9 mouse cellular contexts compared by ENCODE assay signal in genomic region chr4:63371890-63372289, GRCm38 (mm10). TPM values are rescaled to one million over a fixed set of nuclear protein-coding genes. Genes with fewer than 3 reads are reported as not detected.
A peak's percentile ranks its signal among the peaks of the same experiment; 100 is the strongest.
DNase-seq lines count a peak whose midpoint lies in the region; ATAC-seq and TF ChIP-seq lines count a peak whose summit lies in the region.
"Had no signal": no experiment of that assay in that cellular context is flagged by ENCODE, and none has a peak within 500 bp of the region (broad histone marks: within the 10 kb centered on the region; RNA-seq: fewer than 3 reads in every experiment).

No protein-coding gene starts in this region.

- no peaks in the 10 kb centered on the region for H3K9me3 ChIP-seq in heart, embryonic 12.5 days (replicated peaks)
- H3K9me3 ChIP-seq in embryonic facial prominence, embryonic 10.5 days: no peaks in the 10 kb centered on the region
- no peaks in the 10 kb centered on the region for H3K9me3 ChIP-seq in lung, postnatal 0 days (ENCODE audit: low read length)

- no peak overlapping the region for H3K4me2 ChIP-seq in heart, embryonic 12.5 days
- no peak overlapping the region for H3K4me2 ChIP-seq in lung, postnatal 0 days (replicated peaks; ENCODE audit: low read depth, low read length)

- no peak overlapping the region for H3K4me3 ChIP-seq in heart, embryonic 12.5 days
- no peak overlapping the region for H3K4me3 ChIP-seq in embryonic facial prominence, embryonic 10.5 days
- H3K4me3 ChIP-seq in lung, postnatal 0 days (ENCODE audit: low read depth, low read length): no peak overlapping the region

- no peak overlapping the region for H3K27ac ChIP-seq in heart, embryonic 12.5 days (ENCODE audit: poor library complexity, severe bottlenecking)
- H3K27ac ChIP-seq in embryonic facial prominence, embryonic 10.5 days (replicated peaks): no peak overlapping the region
- no peak overlapping the region for H3K27ac ChIP-seq in lung, postnatal 0 days (ENCODE audit: low read length)

- ATAC-seq in heart, embryonic 12.5 days (ENCODE audit: insufficient number of reproducible peaks, low FRiP score): no peak
- no peak for ATAC-seq in lung, postnatal 0 days

- TF ChIP-seq CTCF in lung, postnatal 0 days (IDR thresholded peaks at IDR 0.05): peak; percentile 70

- no peaks in the 10 kb centered on the region for H3K4me1 ChIP-seq in heart, embryonic 12.5 days (replicated peaks)
- no peaks in the 10 kb centered on the region for H3K4me1 ChIP-seq in embryonic facial prominence, embryonic 10.5 days
- H3K4me1 ChIP-seq in lung, postnatal 0 days (ENCODE audit: insufficient read depth, low read depth, low read length): no peaks in the 10 kb centered on the region

- DNase-seq in heart, postnatal 4 days: peak; percentile 47
- peak; percentile 30 for DNase-seq in urinary bladder, postnatal 14 days (ENCODE audit: low spot score)
- DNase-seq in urinary bladder, adult 18-20 months (ENCODE audit: low spot score in 2 of 2): no peak
- DNase-seq in embryonic facial prominence, embryonic 10.5 days (ENCODE audit: low spot score): peak; percentile 29
- DNase-seq in lung, postnatal 0 days (ENCODE audit: low spot score): peak; percentile 40
- peak; percentile 66 for DNase-seq in thymus, postnatal 36 days
- no peak for DNase-seq in cerebellum, adult 18-20 months

- no peak for TF ChIP-seq EP300 in lung, postnatal 0 days (IDR thresholded peaks at IDR 0.05)

- 45% methylated on average over 3 of the region's 3 CpGs for WGBS in heart, embryonic 12.5 days
- WGBS in embryonic facial prominence, embryonic 10.5 days: 56% methylated on average over 3 of the region's 3 CpGs
- 42% methylated on average over 3 of the region's 3 CpGs for WGBS in lung, postnatal 0 days

- no peaks in the 10 kb centered on the region; the same call in 1 of the 2 replicates for H3K27me3 ChIP-seq in heart, embryonic 12.5 days (replicated peaks)
- H3K27me3 ChIP-seq in embryonic facial prominence, embryonic 10.5 days (replicated peaks; ENCODE audit: low read depth, poor library complexity, severe bottlenecking): no peaks in the 10 kb centered on the region
- H3K27me3 ChIP-seq in lung, postnatal 0 days (replicated peaks; ENCODE audit: insufficient read depth, low read length): no peaks in the 10 kb centered on the region

- peaks cover 42% of the 10 kb centered on the region for H3K36me3 ChIP-seq in heart, embryonic 12.5 days
- peaks cover 94% of the 10 kb centered on the region for H3K36me3 ChIP-seq in embryonic facial prominence, embryonic 10.5 days (replicated peaks)
- H3K36me3 ChIP-seq in lung, postnatal 0 days (ENCODE audit: insufficient read depth, low read length): peaks cover 32% of the 10 kb centered on the region

- H3K9ac ChIP-seq in heart, embryonic 12.5 days: no peak overlapping the region
- H3K9ac ChIP-seq in lung, postnatal 0 days (replicated peaks; ENCODE audit: low read depth): no peak overlapping the region

RNA-seq across cellular contexts. Expression of gene Orm2, which starts 9.6 kb away (rescaled TPM):
- not detected for total RNA-seq in heart, postnatal 4 days (2021)
- polyA plus RNA-seq in heart, embryonic 12.5 days (2016; fragmentation: Nextera tagmentation; extraction: Ambion mirVana): not detected in 2 replicates
- polyA plus RNA-seq in embryonic facial prominence, embryonic 10.5 days (2016; fragmentation: Nextera tagmentation; extraction: Ambion mirVana): not detected in 2 replicates
- polyA plus RNA-seq in lung, postnatal 0 days (2015; fragmentation: Nextera tagmentation; extraction: Ambion mirVana): 0.21 and 0.46 TPM in 2 replicates
- polyA plus RNA-seq: neural tube, embryonic 14.5 days had no signal

RNA-seq across cellular contexts. Expression of gene Orm3, which starts 15.9 kb away (rescaled TPM):
- total RNA-seq in heart, postnatal 4 days (2021): not detected
- not detected in 2 replicates for polyA plus RNA-seq in heart, embryonic 12.5 days (2016; fragmentation: Nextera tagmentation; extraction: Ambion mirVana)
- not detected in 2 replicates for polyA plus RNA-seq in embryonic facial prominence, embryonic 10.5 days (2016; fragmentation: Nextera tagmentation; extraction: Ambion mirVana)
- polyA plus RNA-seq in lung, postnatal 0 days (2015; fragmentation: Nextera tagmentation; extraction: Ambion mirVana): 0.21 TPM in 1 of 2 replicates, not detected in the other
- polyA plus RNA-seq: neural tube, embryonic 14.5 days had no signal

RNA-seq across cellular contexts. Expression of gene Orm1, which starts 27.5 kb away (rescaled TPM):
- total RNA-seq in heart, postnatal 4 days (2021): not detected
- polyA plus RNA-seq in heart, embryonic 12.5 days (2016; fragmentation: Nextera tagmentation; extraction: Ambion mirVana): not detected in 2 replicates
- not detected in 2 replicates for polyA plus RNA-seq in embryonic facial prominence, embryonic 10.5 days (2016; fragmentation: Nextera tagmentation; extraction: Ambion mirVana)
- polyA plus RNA-seq in lung, postnatal 0 days (2015; fragmentation: Nextera tagmentation; extraction: Ambion mirVana): 4.0 and 5.7 TPM in 2 replicates
- polyA plus RNA-seq: neural tube, embryonic 14.5 days had no signal

RNA-seq across cellular contexts. Expression of gene Akna, which starts 31.3 kb away (rescaled TPM):
- 1 to 10 TPM; 4.8 to 5.3 TPM for total RNA-seq in heart, postnatal 4 days (2021)
- polyA plus RNA-seq in heart, embryonic 12.5 days (2016; fragmentation: Nextera tagmentation; extraction: Ambion mirVana): 3.0 and 3.3 TPM in 2 replicates
- polyA plus RNA-seq in embryonic facial prominence, embryonic 10.5 days (2016; fragmentation: Nextera tagmentation; extraction: Ambion mirVana): 11.8 and 12.0 TPM in 2 replicates
- 5.7 and 6.4 TPM in 2 replicates for polyA plus RNA-seq in lung, postnatal 0 days (2015; fragmentation: Nextera tagmentation; extraction: Ambion mirVana)

Comparison
In these comparisons a context has a peak if more than half of its experiments do, and no peak if none do; other contexts are left out.
1. DNase-seq: peak in heart, postnatal 4 days (single experiment), urinary bladder, postnatal 14 days (single experiment), embryonic facial prominence, embryonic 10.5 days (single experiment), lung, postnatal 0 days (single experiment) and thymus, postnatal 36 days (2 of 2); none in urinary bladder, adult 18-20 months (0 of 2) and cerebellum, adult 18-20 months (0 of 2).